Mouse (Mus musculus): Measurements from ENCODE around the gene Gm20905. TPM values are rescaled to one million over a fixed set of nuclear protein-coding genes. Genes with fewer than 3 reads are reported as not detected.
"Not testable (repeated sequence)": the region's sequence is repeated elsewhere in the genome, so short reads cannot be mapped to it uniquely, and the experiment has no call there.

The Gm20905 gene
- not detected in 2 replicates for polyA plus RNA-seq (2014; fragmentation: Nextera tagmentation; extraction: Ambion mirVana)

DNA sequence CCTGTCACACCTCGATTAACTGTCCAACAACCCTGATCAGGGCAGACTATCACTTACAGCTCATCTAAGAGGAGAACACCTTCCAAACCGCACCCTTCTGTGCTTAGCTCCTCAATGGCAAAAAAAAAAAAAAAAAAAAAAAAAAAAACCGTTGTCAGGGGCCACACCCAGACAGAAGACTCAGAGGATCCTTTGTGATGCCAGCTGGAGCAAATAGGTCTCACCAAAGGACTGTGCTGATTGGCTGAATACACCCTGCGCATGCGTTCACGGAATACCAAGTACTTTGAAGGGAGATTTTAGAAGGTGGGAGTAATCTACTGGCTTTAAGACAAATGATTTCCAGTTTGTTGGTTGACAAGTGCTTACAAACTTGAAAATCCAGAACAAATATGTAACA, at the start of gene Gm20905:
Gene Gm20905 (minus strand): TSS at position 101 of the 400 bp plus-strand sequence.
- not testable (repeated sequence) for H3K9me3 ChIP-seq (ENCODE audit: control insufficient read depth, low read length); H3K4me3 ChIP-seq (replicated peaks; ENCODE audit: low read depth, low read length); DNase-seq; H3K27me3 ChIP-seq (ENCODE audit: control insufficient read depth, insufficient read depth, low read length); H3K4me1 ChIP-seq (ENCODE audit: control insufficient read depth, insufficient read depth, low read length); ATAC-seq (ENCODE audit: low FRiP score, low TSS enrichment); H3K27ac ChIP-seq (replicated peaks; ENCODE audit: low read depth, low read length); H3K9ac ChIP-seq (replicated peaks; ENCODE audit: low read length); H3K36me3 ChIP-seq (ENCODE audit: control insufficient read depth, insufficient read depth, low read length); H3K4me2 ChIP-seq (ENCODE audit: low read length)
- no CpG with 5 or more reads among the region's 6 CpGs for WGBS

Measured in midbrain, embryonic 14.5 days (tissue).